Mouse (Mus musculus) left cerebral cortex, postnatal 4 days (tissue): ENCODE data around the gene 3110009E18Rik. TPM values are rescaled to one million over a fixed set of nuclear protein-coding genes. Genes with fewer than 3 reads are reported as not detected.
"Not testable (repeated sequence)": the region's sequence is repeated elsewhere in the genome, so short reads cannot be mapped to it uniquely, and the experiment has no call there.

Experiments
- DNase-seq: peaks from one replicate; pipeline ENCODE4 v3.0.0-alpha.2; 2022
- intact Hi-C: fragments of 180-260 bp; cut with DNase I; formaldehyde crosslinking; loops from one replicate; pipeline ENCODE4 v1.15.1; 2025
- total RNA-seq, 2 experiments: library from RNA; stranded (reverse); gene quantifications; 2 replicates each; pipeline ENCODE4 v1.2.3; 2021

3110009E18Rik gene
- total RNA-seq: 10 to 100 TPM; 11.2 to 11.8 TPM

- peak; percentile 99 for DNase-seq
- intact Hi-C loops: no loop called here
Observed at GRCm38 (mm10) chr1:120120969-120121811, at the start of gene 3110009E18Rik, which contains the start of gene Dbi. 3110009E18Rik (plus strand) TSS chr1:120121187. Dbi (minus strand) TSS chr1:120121078.

- peak; percentile 22 for DNase-seq
- intact Hi-C loops: no loop called here
Observed at GRCm38 (mm10) chr1:120072900-120073299, 48.1 kb upstream of the 3110009E18Rik start.

GRCm38 (mm10) chr1:120073519-120074306 is 47.3 kb upstream of the 3110009E18Rik start, which contains the start of gene Tmem37:
Tmem37 (minus strand) TSS chr1:120074074.
- intact Hi-C loops: no loop called here
- DNase-seq: peak; percentile 55

GRCm38 (mm10) chr1:120074307-120074702 is 46.7 kb upstream of the 3110009E18Rik start:
- no peak for DNase-seq
- intact Hi-C loops: no loop called here

GRCm38 (mm10) chr1:120074931-120075330 is 46.1 kb upstream of the 3110009E18Rik start:
- no peak for DNase-seq
- intact Hi-C loops: no loop called here

GRCm38 (mm10) chr1:120075507-120075906 is 45.5 kb upstream of the 3110009E18Rik start:
- DNase-seq: no peak
- intact Hi-C loops: no loop called here

GRCm38 (mm10) chr1:120077746-120078410 is 43.1 kb upstream of the 3110009E18Rik start:
- intact Hi-C loops: no loop called here
- no peak for DNase-seq

- no peak for DNase-seq
- intact Hi-C loops: no loop called here
Observed at GRCm38 (mm10) chr1:120080632-120081031, 40.4 kb upstream of the 3110009E18Rik start.

GRCm38 (mm10) chr1:120082957-120083585 is 37.9 kb upstream of the 3110009E18Rik start:
- intact Hi-C loops: no loop called here
- DNase-seq: no peak

GRCm38 (mm10) chr1:120083921-120084517 is 37.0 kb upstream of the 3110009E18Rik start:
- intact Hi-C loops: no loop called here
- no peak for DNase-seq

- intact Hi-C loops: no loop called here
- no peak for DNase-seq
Observed at GRCm38 (mm10) chr1:120085696-120086095, 35.3 kb upstream of the 3110009E18Rik start.

GRCm38 (mm10) chr1:120086644-120087043 is 34.3 kb upstream of the 3110009E18Rik start:
- no peak for DNase-seq
- intact Hi-C loops: no loop called here

- no peak for DNase-seq
- intact Hi-C loops: no loop called here
Observed at GRCm38 (mm10) chr1:120089180-120089579, 31.8 kb upstream of the 3110009E18Rik start.

- intact Hi-C loops: no loop called here
- no peak for DNase-seq
Observed at GRCm38 (mm10) chr1:120090880-120091570, 30.0 kb upstream of the 3110009E18Rik start.

- peak; percentile 90 for DNase-seq
- intact Hi-C loops: not testable (repeated sequence)
Observed at GRCm38 (mm10) chr1:120093482-120094134, 27.4 kb upstream of the 3110009E18Rik start.

GRCm38 (mm10) chr1:120094920-120095319 is 26.1 kb upstream of the 3110009E18Rik start:
- intact Hi-C loops: no loop called here
- no peak for DNase-seq

- intact Hi-C loops: no loop called here
Observed at GRCm38 (mm10) chr1:120098327-120098726, 22.7 kb upstream of the 3110009E18Rik start.

GRCm38 (mm10) chr1:120099483-120099882 is 21.5 kb upstream of the 3110009E18Rik start:
- DNase-seq: no peak

More at GRCm38 (mm10) chr1:120098327-120098726, 22.7 kb upstream of the 3110009E18Rik start:
- DNase-seq: peak; percentile 42

More at GRCm38 (mm10) chr1:120099483-120099882, 21.5 kb upstream of the 3110009E18Rik start:
- intact Hi-C loops: no loop called here
